Mouse (Mus musculus): ENCODE results near the gene Synpo2. TPM values are rescaled to one million over a fixed set of nuclear protein-coding genes. Genes with fewer than 3 reads are reported as not detected.

Gene Synpo2
- total RNA-seq, 2 experiments from 2014 or later, result 0.28 TPM; not detected in 1

DNA sequence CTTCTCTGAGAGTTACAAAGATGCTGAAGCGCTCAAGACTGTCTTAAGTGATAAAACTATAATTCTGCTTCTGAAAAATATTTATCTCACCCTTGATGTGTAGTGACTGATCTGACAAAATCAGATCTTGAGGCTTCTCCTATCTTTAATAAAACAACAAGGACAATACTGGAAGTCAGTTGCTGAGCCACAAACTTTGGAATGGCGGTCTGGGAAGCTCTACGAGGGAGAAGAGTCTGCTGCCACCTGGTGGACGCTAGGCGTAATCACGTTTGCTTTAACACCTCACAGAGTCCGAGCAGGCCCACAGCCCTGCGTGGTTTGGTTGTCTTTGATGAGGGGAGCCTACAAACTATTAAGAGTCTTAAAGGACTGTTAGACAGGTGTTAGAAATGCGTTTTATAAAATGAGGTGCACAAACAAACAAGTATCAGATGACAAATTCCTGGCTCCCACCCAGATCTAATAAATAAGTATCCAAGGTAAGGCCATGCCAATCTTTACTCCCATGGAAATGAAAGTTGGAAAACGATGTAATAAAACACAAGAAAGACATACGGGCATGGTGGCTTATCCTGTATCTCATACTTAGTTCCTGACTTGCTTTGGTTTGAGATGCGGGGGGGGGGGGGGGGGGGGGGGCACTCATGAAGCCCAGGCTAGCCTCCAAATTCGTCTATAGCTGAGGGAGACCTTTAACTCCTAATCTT lies 132.6 kb downstream of the Synpo2 start:
- ATAC-seq (replicated peaks; ENCODE audit: poor library complexity, severe bottlenecking), result peak; percentile 94

- ATAC-seq (replicated peaks; ENCODE audit: poor library complexity, severe bottlenecking), result no peak
Observed at GRCm38 (mm10) chr3:123101761-123102160, 134.2 kb downstream of the Synpo2 start.

DNA sequence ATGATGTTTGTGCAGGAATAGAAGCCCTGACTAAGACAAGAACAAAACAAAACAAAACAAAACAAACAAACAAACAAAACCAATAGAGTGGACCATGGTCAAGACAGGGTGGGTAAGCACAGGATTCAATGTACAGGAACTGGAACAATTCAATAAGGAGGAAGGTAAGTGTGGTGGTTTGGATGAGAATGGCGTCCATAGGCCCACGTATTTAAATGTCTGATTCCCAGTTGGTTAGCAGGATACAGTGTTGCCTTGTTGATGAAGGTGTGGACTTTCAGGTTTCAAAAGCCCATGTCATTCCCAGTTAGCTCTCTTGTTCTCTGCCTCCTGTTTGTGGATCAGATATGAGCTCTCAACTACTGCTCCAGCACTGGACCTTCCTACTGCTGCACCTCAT lies 140.8 kb downstream of the Synpo2 start:
- ATAC-seq (replicated peaks; ENCODE audit: poor library complexity, severe bottlenecking), result no peak

- ATAC-seq (replicated peaks; ENCODE audit: poor library complexity, severe bottlenecking), result no peak
Observed at GRCm38 (mm10) chr3:123093640-123094361, 142.1 kb downstream of the Synpo2 start.

DNA sequence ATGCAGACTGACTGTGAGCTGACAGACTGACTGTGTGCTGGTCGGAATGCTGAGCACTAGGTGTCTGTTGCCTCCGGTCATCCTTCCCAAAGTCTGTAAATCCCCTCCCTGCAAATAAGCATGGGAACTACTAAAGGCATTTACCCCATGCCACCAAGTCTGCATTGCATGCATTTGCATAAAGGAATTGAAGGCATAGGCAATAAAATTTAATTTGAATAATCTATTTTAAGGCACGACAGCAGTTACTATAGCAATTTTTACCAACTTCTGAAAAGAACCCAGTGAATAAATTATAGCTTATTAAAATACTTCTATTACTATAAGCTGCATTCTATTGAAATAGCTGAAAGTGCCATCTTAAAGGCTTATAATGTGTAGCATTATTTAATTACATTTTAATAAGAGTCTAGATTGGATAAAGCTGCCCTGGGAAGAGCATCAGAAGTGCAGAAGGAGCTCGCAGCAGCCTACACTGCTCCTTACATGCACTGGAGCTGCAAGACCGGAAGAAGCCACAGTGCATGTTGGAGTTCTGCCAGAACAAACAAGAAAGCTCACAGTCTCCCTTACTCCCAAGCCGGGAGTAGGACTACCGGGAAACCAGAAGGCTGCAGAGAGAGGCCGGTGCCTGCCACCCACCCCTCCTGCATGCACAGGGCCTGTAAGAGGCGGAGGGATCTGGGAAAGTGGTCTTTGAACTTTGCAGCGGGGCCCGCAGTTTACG lies 142.9 kb downstream of the Synpo2 start:
- no peak for ATAC-seq (replicated peaks; ENCODE audit: poor library complexity, severe bottlenecking)

DNA sequence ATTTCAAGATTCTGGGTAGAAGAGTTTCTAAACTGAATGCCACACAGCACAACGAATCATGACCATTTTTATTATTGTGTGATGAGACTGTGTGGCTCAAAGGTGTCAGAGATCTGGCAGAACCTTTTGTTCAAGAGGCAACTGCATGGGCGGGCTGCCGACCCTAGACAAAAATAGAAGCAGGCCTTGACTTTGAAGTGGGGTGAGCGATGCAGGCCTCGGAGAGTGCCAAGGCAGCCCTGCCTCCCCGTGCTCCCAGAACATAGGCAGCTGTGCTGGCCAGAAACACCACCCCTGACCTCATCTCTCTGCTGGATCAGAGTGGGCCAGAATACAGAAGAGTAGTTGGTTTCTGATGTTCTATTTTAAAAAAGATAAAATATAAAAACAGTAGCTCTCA lies 143.5 kb downstream of the Synpo2 start:
- no peak for ATAC-seq (replicated peaks; ENCODE audit: poor library complexity, severe bottlenecking)

- ATAC-seq (replicated peaks; ENCODE audit: poor library complexity, severe bottlenecking), result no peak
Observed at GRCm38 (mm10) chr3:123089297-123090020, 146.5 kb downstream of the Synpo2 start.

DNA sequence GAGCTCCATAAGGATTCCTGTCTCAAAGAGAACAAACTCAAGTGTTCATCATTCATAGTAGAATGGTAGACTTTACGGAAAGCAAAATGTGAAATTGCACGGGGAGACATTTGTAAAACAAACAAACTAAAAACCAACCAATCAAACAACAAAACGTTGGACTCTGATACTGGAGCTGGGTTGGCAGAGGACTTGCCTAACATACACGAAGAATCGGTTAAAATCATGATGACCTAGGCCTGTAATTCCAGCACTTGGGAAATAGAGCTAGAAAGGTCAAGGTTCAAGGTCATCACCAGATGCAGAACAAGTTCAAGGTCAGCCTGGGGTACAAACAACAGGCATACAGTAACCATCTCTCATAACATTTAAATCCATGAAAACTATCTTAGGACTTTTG lies 147.7 kb downstream of the Synpo2 start:
- no peak for ATAC-seq (replicated peaks; ENCODE audit: poor library complexity, severe bottlenecking)

GRCm38 (mm10) chr3:123085871-123086501 lies 150.0 kb downstream of the Synpo2 start:
- ATAC-seq (replicated peaks; ENCODE audit: poor library complexity, severe bottlenecking), result no peak

DNA sequence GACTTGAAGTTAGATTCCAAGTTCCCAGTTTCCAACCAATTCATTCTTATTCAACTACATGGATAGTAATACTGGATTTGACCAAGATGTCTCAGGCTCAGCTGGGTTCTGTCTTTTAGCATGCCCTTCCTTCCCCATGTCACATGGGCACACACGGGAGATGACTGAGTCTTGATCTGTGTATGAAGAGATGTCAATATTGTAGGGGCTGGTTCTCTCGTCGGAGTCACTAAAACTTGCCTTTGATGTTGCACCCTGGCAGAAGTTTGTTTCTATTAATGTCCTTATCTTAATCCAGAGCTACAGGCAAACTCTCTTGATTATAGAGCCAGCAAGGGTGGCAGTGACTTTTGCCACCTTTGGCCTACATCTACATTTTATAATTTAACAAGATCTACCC lies 154.3 kb downstream of the Synpo2 start:
- no peak for ATAC-seq (replicated peaks; ENCODE audit: poor library complexity, severe bottlenecking)

GRCm38 (mm10) chr3:123080943-123081342 lies 155.0 kb downstream of the Synpo2 start:
- ATAC-seq (replicated peaks; ENCODE audit: poor library complexity, severe bottlenecking), result no peak

DNA sequence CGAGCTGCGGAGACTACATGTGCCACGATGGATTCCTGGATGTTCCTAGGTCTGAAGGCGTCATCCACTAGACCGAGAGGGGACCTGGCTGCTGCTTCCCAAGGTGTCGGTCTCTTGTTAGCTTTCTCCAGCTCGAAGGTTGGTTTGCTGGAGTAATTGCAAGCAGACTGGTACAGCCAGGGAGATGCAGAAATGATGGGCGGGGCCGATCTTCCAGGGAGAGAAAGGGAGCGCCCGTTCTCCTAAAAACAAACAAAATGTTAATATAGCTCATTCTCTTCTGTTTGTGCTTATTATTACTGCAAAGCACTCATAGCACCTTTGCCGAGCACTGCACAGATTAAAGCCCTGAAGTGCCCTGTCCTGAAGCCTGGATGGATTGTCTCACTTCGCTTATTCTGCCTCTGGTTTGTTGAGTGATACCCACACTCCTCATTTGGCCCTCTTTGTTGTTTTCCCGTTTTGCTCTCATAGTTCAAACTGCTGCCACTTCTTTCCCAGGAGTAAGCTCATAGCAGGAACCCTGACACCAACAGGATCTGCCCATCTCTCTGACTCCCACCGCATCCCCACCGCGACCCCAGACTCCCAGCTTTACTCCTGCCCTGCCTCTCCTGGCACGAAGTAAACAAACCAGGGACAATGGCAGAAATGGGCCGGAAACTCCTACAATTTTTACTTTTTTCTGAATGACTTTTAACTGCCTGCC lies 155.8 kb downstream of the Synpo2 start:
- ATAC-seq (replicated peaks; ENCODE audit: poor library complexity, severe bottlenecking), result no peak

DNA sequence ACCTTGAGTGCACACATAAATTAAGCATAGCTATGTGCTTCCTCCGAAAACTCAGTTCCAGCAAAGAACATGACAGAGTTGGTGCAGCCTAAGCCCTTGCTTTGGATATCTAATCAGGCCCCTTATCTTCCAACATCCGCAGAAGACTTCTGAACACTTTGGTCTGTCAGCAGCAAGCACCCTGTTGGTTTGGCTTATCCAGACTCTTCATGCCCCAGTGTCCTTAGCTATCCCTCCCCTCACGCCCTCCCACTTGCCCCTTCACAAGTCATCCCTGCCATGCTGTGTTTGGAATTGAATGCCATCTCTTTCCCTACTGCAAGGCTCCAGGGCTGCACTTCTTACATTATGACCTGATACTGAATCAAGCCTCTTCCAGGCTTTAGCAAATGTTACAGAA lies 160.2 kb downstream of the Synpo2 start:
- ATAC-seq (replicated peaks; ENCODE audit: poor library complexity, severe bottlenecking), result no peak

- no peak for ATAC-seq (replicated peaks; ENCODE audit: poor library complexity, severe bottlenecking)
Observed at GRCm38 (mm10) chr3:123075034-123075433, 160.9 kb downstream of the Synpo2 start.

DNA sequence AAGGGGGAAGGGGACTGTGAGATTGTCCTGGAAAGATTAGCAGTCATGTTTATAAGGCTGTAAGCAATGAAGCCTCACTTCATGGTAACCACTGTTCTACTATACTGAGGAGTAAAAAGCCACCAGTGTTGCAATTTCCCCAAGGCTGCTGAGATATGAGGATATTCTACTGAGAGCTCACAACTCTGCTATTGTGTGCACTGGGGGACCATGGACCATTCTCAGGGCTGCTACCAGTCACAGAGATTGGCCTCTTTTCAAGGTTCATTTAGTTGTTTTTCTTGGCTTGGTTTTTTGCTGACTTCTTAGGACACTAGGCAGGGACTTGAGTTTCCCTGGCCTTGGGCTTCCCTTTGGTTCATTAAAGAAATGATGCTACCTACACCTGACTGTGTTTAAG lies 162.6 kb downstream of the Synpo2 start:
- peak; percentile 62 for ATAC-seq (replicated peaks; ENCODE audit: poor library complexity, severe bottlenecking)

DNA sequence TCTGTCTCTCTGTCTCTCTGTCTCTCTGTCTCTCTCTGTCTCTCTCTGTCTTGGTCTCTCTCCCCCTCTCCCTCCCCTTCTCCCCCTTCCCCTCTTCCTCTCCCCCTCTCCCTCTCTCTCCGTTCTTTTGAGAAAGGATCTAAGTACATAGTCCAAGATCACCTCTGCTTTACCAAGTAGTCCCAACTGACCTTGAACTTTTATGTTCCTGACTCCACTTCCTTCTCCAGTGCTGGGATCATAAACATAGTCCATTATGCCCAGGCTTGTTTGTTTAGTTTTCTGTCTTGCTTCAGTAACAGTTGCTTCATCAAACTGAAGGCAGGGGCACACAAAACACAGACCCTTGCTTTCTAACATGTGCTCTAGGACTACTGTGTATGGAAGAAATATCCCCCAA lies 163.5 kb downstream of the Synpo2 start:
- ATAC-seq (replicated peaks; ENCODE audit: poor library complexity, severe bottlenecking), result no peak

DNA sequence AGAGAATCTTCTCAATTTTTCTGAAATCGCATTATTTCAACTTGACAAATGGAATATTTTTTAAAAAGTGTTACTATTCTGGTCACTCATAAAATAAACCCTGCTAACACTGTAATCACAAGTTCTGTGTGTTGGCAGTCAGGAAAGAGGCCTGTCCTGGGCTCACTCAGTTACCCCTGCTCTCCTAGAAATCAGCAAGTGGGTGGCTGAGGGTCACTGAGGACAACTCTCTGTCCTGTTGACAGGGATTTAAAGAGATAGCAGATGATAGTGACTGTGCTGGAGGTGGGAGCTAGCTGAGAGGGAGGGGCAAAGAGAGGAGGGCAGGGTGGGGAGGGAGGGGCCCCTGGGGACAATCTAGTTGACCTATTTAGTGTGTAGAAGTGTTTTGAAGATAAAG lies 165.0 kb downstream of the Synpo2 start:
- ATAC-seq (replicated peaks; ENCODE audit: poor library complexity, severe bottlenecking), result no peak

- no peak for ATAC-seq (replicated peaks; ENCODE audit: poor library complexity, severe bottlenecking)
Observed at GRCm38 (mm10) chr3:123066836-123067235, 169.1 kb downstream of the Synpo2 start.

DNA sequence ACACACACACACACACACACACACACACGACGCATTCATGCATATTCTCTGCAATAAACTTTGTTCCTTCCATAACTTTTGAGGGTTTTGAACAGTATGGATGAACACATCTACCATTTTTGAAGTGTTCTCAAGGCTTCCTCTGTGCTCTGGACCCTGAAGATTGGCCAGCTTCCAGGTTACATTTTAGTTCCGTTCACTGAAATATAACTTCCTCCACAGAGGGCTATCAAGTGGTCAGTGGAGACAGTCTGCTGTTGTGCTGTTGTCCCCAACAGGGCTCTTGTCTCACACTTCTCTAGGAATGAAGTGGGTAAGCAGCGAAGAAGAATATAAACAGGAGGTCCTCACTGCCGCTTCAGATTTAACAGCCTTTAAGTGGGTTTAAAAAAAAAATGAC lies 170.5 kb downstream of the Synpo2 start:
- peak; percentile 29 for ATAC-seq (replicated peaks; ENCODE audit: poor library complexity, severe bottlenecking)

DNA sequence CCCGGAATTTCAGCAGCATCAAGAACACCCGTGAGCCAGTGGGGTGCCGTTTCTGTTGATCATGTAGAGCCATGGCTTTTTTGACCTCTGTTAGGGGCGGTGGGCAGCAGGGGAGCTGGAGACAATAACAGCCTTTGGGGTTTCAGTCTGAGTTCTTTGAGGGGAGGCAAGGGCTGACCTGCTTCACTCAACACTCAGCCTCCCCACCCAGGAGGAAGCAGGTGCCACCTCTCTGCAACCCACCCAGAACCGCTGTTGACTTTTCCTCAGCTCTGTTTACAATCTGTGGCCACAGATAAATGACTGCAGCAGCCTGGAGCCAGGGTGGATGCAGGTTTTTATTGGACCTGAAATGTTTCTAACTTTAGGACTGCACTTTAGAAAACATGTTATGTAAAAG lies 171.8 kb downstream of the Synpo2 start:
- ATAC-seq (replicated peaks; ENCODE audit: poor library complexity, severe bottlenecking), result no peak
